Mouse (Mus musculus): ENCODE measurements at regions not wholly inside any gene's neighbourhood (a gene's known extent, or its start where the extent isn't known, plus 50 kb on each side); places are given as distances from the start of the nearest gene placed in this dataset.
A peak's percentile ranks its signal among the peaks of the same experiment; 100 is the strongest.

GRCm38 (mm10) chr8:27837903-27838302 lies 390.4 kb downstream of the Poteg start:
- Histone ChIP-seq H3K27ac (replicated peaks) (no peak overlapping the region), H3K36me3 (no peaks in the 10 kb centered on the region), H3K9me3 (replicated peaks) (no peaks in the 10 kb centered on the region), H3K4me3 (no peak overlapping the region), H3K27me3 (ENCODE audit: low read depth, poor library complexity, severe bottlenecking) (no peaks in the 10 kb centered on the region), H3K4me1 (no peaks in the 10 kb centered on the region)
- WGBS = 51% methylated on average over 1 of the region's 1 CpGs
- no peak for DNase-seq (ENCODE audit: low spot score)

DNA sequence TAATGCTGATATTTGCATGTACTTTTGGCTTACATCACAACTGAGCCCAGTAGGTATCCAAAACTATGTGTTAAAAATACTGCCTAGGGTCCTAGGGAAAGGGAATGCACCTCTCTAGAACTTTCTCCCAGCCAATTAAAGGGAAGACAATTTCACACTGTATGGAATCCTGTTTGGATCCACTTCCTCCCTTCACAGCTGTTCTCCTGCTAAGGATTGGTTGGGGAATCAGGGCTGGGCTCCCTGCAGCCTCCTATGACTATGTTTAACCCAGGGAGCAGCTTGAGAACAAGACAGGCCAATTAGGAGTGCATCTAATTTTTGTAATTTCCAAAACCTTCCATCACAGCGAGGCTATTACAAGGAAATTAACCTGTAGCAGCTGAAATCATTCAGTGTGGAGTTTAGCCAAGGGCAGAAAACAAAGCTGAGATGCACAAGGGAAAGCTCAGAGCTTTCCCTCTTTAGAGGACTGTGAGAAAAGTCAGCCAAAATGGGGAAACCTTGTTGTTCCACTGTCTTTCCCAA lies 419.1 kb downstream of the Poteg start:
- Histone ChIP-seq H3K4me3 (no peak overlapping the region), H3K36me3 (no peaks in the 10 kb centered on the region), H3K9me3 (replicated peaks) (no peaks in the 10 kb centered on the region), H3K27ac (replicated peaks) (no peak overlapping the region), H3K4me1 (no peaks in the 10 kb centered on the region), H3K27me3 (ENCODE audit: low read depth, poor library complexity, severe bottlenecking) (no peaks in the 10 kb centered on the region)
- no peak for DNase-seq (ENCODE audit: low spot score)
- 84% methylated on average over 1 of the region's 1 CpGs for WGBS

DNA sequence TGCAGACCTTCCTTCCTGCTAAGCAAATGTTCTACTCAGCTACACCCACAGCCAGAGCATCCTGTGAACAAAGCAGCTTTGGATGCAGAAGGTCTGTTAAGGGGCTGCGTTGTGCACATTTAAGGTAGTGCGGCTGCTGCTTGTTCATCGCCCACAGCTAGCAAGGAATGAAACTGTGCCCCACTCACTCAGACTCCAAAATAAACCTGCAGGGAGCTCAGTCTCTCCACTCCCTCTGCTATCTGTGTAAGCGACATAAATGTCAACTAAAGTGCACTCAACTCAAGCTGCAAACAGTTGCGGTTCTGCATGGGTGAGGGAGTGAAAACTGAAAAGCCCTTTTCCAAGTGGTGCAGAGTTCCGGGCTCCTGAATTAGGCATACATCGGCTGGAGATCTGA lies 421.1 kb downstream of the Poteg start:
- no peak for DNase-seq (ENCODE audit: low spot score)
- Histone ChIP-seq H3K9me3 (replicated peaks) (no peaks in the 10 kb centered on the region), H3K4me1 (no peaks in the 10 kb centered on the region), H3K27me3 (ENCODE audit: low read depth, poor library complexity, severe bottlenecking) (no peaks in the 10 kb centered on the region), H3K36me3 (no peaks in the 10 kb centered on the region), H3K4me3 (no peak overlapping the region), H3K27ac (replicated peaks) (no peak overlapping the region)
- 95% methylated on average over 7 of the region's 7 CpGs for WGBS

DNA sequence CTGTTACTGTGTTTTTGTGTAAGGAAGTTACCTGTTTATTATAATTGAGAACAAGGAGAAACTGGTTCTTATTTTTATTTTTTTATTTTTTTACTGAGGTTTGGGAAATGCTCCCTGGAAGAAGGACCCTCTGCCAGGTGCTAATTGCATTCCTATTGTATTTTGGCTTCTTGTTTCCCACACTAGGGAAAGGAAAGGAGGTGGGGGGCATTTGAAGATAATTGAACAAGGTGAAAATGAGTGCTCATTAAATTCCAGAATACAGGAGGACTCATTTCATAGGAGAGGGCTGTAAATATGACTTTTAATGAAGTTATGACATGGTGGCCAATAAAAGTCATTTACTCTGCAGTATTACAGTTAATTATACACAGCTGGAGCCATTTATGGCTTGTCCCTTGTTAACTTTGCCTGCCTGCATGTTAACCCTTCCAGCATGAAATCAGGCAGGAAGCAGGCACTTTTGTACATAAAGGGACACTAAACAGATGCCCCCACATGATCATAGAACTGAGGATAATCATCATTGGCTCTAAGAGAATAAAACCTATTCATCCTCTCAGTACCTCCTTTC lies 430.3 kb downstream of the Poteg start:
- no peak for DNase-seq (ENCODE audit: low spot score)
- Histone ChIP-seq H3K4me3 (no peak overlapping the region), H3K27ac (replicated peaks) (no peak overlapping the region), H3K9me3 (replicated peaks) (no peaks in the 10 kb centered on the region), H3K27me3 (ENCODE audit: low read depth, poor library complexity, severe bottlenecking) (no peaks in the 10 kb centered on the region), H3K4me1 (0 out of 2 replicates have a peak, but pooled peaks cover 3% of the 10 kb centered on the region), H3K36me3 (no peaks in the 10 kb centered on the region)

- no peak for DNase-seq (ENCODE audit: low spot score)
- H3K36me3 ChIP-seq = no peaks in the 10 kb centered on the region
- no peak overlapping the region for H3K27ac ChIP-seq (replicated peaks)
- peaks cover 6% of the 10 kb centered on the region; the same call in 1 of the 2 replicates for H3K4me1 ChIP-seq
- no peaks in the 10 kb centered on the region for H3K9me3 ChIP-seq (replicated peaks)
- no peaks in the 10 kb centered on the region for H3K27me3 ChIP-seq (ENCODE audit: low read depth, poor library complexity, severe bottlenecking)
- no peak overlapping the region for H3K4me3 ChIP-seq
- WGBS = 75% methylated on average over 6 of the region's 6 CpGs
Observed at GRCm38 (mm10) chr8:27889292-27889691, 441.8 kb downstream of the Poteg start.

- 70% methylated on average over 6 of the region's 6 CpGs for WGBS
- Histone ChIP-seq H3K9me3 (replicated peaks) (no peaks in the 10 kb centered on the region), H3K27me3 (ENCODE audit: low read depth, poor library complexity, severe bottlenecking) (no peaks in the 10 kb centered on the region), H3K4me3 (no peak overlapping the region), H3K36me3 (no peaks in the 10 kb centered on the region), H3K4me1 (peaks cover 6% of the 10 kb centered on the region; the same call in 1 of the 2 replicates), H3K27ac (replicated peaks) (no peak overlapping the region)
- no peak for DNase-seq (ENCODE audit: low spot score)
Observed at GRCm38 (mm10) chr8:27894325-27894724, 446.9 kb downstream of the Poteg start.

- H3K36me3 ChIP-seq = no peaks in the 10 kb centered on the region
- H3K27me3 ChIP-seq (ENCODE audit: low read depth, poor library complexity, severe bottlenecking) = no peaks in the 10 kb centered on the region
- H3K4me1 ChIP-seq = peaks cover 19% of the 10 kb centered on the region
- H3K9me3 ChIP-seq (replicated peaks) = no peaks in the 10 kb centered on the region
- no peak for DNase-seq (ENCODE audit: low spot score)
- no peak overlapping the region for H3K27ac ChIP-seq (replicated peaks)
- no peak overlapping the region for H3K4me3 ChIP-seq
- 83% methylated on average over 2 of the region's 2 CpGs for WGBS
Observed at GRCm38 (mm10) chr8:27900115-27900514, 452.6 kb downstream of the Poteg start.

DNA sequence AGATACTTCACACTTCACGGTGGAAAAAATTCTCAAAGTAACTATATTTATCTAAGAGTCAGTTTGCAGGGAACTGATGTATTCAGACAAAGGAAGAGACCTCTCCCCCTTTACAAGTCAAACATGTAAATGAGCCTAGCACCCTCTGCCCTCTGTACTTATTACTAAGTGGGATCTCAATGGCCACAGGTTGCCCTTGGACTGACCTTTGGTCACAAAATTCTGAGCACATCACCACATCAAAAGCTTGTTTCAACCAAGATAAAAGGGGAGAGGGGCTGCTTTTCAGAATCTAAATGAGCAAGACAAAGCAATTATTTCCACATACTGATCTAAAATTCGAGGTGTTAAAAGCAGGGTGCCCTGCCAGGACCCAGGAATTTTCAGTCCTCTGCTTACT lies 456.3 kb downstream of the Poteg start:
- DNase-seq (ENCODE audit: low spot score) = no peak
- peaks cover 19% of the 10 kb centered on the region for H3K4me1 ChIP-seq
- H3K9me3 ChIP-seq (replicated peaks) = no peaks in the 10 kb centered on the region
- 11% methylated on average over 2 of the region's 2 CpGs for WGBS
- no peak overlapping the region for H3K27ac ChIP-seq (replicated peaks)
- no peaks in the 10 kb centered on the region for H3K36me3 ChIP-seq
- H3K4me3 ChIP-seq = no peak overlapping the region
- no peaks in the 10 kb centered on the region for H3K27me3 ChIP-seq (ENCODE audit: low read depth, poor library complexity, severe bottlenecking)

DNA sequence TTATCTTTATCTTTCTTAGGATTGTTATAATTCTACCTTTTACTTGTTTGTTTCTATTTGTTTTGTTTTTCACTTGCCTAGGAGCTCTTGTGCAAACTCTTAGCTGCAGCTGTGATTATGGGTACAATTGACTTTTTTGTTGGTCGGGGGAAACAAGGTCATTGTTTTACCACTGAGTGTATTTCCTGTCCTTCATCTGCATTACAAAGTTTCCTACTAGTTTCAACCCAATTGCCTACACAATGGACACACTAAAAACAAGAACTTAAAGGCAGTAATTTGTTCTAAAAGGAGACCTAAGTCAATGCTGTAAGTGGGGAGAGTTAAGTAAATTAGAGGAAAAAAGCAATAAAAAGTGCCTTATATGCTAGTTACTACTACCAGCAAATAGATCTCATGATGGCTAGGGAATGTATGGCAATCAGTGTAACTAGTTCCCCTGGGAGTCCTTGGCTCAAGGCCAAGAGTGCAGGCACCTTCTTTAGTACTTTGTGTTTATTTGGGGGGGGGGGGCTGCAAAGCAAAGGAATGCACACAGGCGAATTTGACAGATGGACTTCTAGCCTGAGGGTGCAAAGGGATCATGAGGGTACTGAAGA lies 462.0 kb downstream of the Poteg start:
- Histone ChIP-seq H3K36me3 (no peaks in the 10 kb centered on the region), H3K27ac (replicated peaks) (no peak overlapping the region), H3K4me1 (0 out of 2 replicates have a peak, but pooled peaks cover 4% of the 10 kb centered on the region), H3K4me3 (no peak overlapping the region), H3K9me3 (replicated peaks) (no peaks in the 10 kb centered on the region), H3K27me3 (ENCODE audit: low read depth, poor library complexity, severe bottlenecking) (no peaks in the 10 kb centered on the region)
- 69% methylated on average over 2 of the region's 2 CpGs for WGBS
- no peak for DNase-seq (ENCODE audit: low spot score)

DNA sequence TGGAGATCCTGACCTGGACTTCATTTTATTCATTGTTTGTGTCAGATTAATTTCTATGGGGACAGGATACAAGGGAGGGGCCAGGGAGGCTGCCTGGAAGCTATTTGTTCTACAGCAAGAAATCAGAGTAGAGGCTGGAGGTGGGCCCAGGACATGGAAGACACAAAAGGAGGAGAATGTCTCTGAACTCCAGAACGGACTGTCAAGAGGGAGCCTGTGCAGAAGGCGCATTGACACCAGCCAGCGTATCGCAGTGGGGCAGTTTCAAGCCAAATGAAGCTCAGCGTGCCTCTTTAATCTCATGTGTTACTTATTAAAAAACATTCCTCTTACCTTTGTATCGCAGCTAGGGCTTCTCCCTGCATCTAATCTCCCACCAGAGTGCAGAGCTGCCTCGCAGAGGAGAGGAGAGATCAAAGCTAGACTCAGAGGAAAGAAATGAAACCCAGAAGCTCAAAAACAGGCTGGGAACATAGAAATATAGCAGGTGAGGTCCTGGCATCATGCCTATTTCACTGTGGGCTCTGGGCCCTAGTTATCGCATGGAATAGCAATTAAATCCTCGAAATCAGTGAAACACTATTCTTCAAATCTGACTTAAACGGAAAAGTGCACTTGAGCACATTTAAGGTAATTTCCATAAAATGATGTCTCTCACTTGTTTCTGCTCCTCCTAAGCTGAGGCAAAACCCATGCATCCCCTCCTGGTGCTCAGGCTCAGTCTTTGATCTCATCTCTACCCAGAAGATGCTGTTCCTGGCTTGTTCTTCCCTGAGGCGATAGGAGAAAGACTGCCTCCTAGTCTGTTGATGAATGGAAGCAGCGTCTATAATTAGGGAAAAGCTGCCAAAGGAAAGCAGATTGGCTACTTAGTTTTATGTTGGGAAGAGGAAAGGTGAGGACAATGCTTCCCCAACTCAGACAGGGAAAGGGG lies 491.4 kb downstream of the Poteg start:
- Histone ChIP-seq H3K9me3 (replicated peaks) (no peaks in the 10 kb centered on the region), H3K27ac (replicated peaks) (no peak overlapping the region), H3K4me3 (no peak overlapping the region), H3K27me3 (ENCODE audit: low read depth, poor library complexity, severe bottlenecking) (no peaks in the 10 kb centered on the region), H3K36me3 (no peaks in the 10 kb centered on the region), H3K4me1 (peaks cover 11% of the 10 kb centered on the region)
- DNase-seq (ENCODE audit: low spot score) = peak; percentile 23
- WGBS = 62% methylated on average over 12 of the region's 12 CpGs

- H3K9me3 ChIP-seq (replicated peaks) = 0 out of 2 replicates have a peak, but pooled peaks cover 2% of the 10 kb centered on the region
- no peaks in the 10 kb centered on the region for H3K4me1 ChIP-seq
- no peak overlapping the region for H3K27ac ChIP-seq (replicated peaks)
- H3K36me3 ChIP-seq = no peaks in the 10 kb centered on the region
- no peaks in the 10 kb centered on the region for H3K27me3 ChIP-seq (ENCODE audit: low read depth, poor library complexity, severe bottlenecking)
- no peak for DNase-seq (ENCODE audit: low spot score)
- no peak overlapping the region for H3K4me3 ChIP-seq
Observed at GRCm38 (mm10) chr8:27955000-27955399, 507.5 kb downstream of the Poteg start.

GRCm38 (mm10) chr8:27980920-27981319 lies 533.5 kb downstream of the Poteg start:
- 26% methylated on average over 3 of the region's 3 CpGs for WGBS
- DNase-seq (ENCODE audit: low spot score) = no peak
- no peaks in the 10 kb centered on the region for H3K9me3 ChIP-seq (replicated peaks)

GRCm38 (mm10) chr8:27981769-27982168 lies 534.3 kb downstream of the Poteg start:
- Histone ChIP-seq H3K4me3 (no peak overlapping the region), H3K4me1 (peaks cover 17% of the 10 kb centered on the region), H3K27me3 (ENCODE audit: low read depth, poor library complexity, severe bottlenecking) (peaks cover 31% of the 10 kb centered on the region; the same call in 1 of the 2 replicates), H3K27ac (replicated peaks) (no peak overlapping the region; the same call in 1 of the 2 replicates), H3K36me3 (no peaks in the 10 kb centered on the region), H3K9me3 (replicated peaks) (no peaks in the 10 kb centered on the region)
- WGBS = 23% methylated on average over 5 of the region's 5 CpGs
- peak; percentile 15 for DNase-seq (ENCODE audit: low spot score)

More at GRCm38 (mm10) chr8:27980920-27981319, 533.5 kb downstream of the Poteg start:
- Histone ChIP-seq H3K4me3 (no peak overlapping the region), H3K27ac (replicated peaks) (no peak overlapping the region), H3K4me1 (peaks cover 17% of the 10 kb centered on the region), H3K36me3 (no peaks in the 10 kb centered on the region), H3K27me3 (ENCODE audit: low read depth, poor library complexity, severe bottlenecking) (peaks cover 31% of the 10 kb centered on the region; the same call in 1 of the 2 replicates)
